Mouse (Mus musculus) heart, embryonic 14.5 days (tissue): Measurements from ENCODE around the gene Gm20503. TPM values are rescaled to one million over a fixed set of nuclear protein-coding genes. Genes with fewer than 3 reads are reported as not detected.

Experiments used
- ATAC-seq: fragments of 200-750 bp; cut with Nextera tagmentation; 2 replicates; pipeline ENCODE4 v1.8.0; 2017; ENCODE audit warnings: low read depth, moderate TSS enrichment; ENCODE audit not compliant: insufficient number of reproducible peaks, insufficient read depth, low FRiP score
- H3K27ac ChIP-seq, 2 experiments: fragments of 200-500 bp in 1 of 2; fragments of 300-500 bp in 1 of 2; sonication (generic) in 1 of 2; replicated peaks in 1 of 2; 2 replicates each; pipeline ENCODE4 v1.5.1; 2012 to 2014; ENCODE audit warnings: low read depth in 2 of 2, low read length in 2 of 2, control low read depth in 1 of 2, mild to moderate bottlenecking in 1 of 2, mixed read lengths in 1 of 2; ENCODE audit not compliant: control insufficient read depth in 1 of 2, insufficient read depth in 1 of 2
- H3K27me3 ChIP-seq: fragments of 300-500 bp; sonication (generic); 2 replicates; pipeline ENCODE4 v1.6.1; 2014; ENCODE audit warnings: mild to moderate bottlenecking, low read length, control low read depth; ENCODE audit not compliant: control insufficient read depth, insufficient read depth
- H3K36me3 ChIP-seq: fragments of 300-500 bp; sonication (generic); 2 replicates; pipeline ENCODE4 v1.6.1; 2014; ENCODE audit warnings: mild to moderate bottlenecking, control low read depth, low read length, mixed read lengths; ENCODE audit not compliant: control insufficient read depth, insufficient read depth
- H3K4me1 ChIP-seq, 2 experiments: fragments of 200-500 bp in 1 of 2; fragments of 300-500 bp in 1 of 2; sonication (generic) in 1 of 2; 2 replicates each; pipeline ENCODE4 v1.6.1; 2012 to 2014; ENCODE audit warnings: low read length in 2 of 2, control low read depth in 1 of 2, mixed read lengths in 1 of 2; ENCODE audit not compliant: control insufficient read depth in 2 of 2, insufficient read depth in 2 of 2
- H3K4me2 ChIP-seq: fragments of 300-500 bp; sonication (generic); 2 replicates; pipeline ENCODE4 v1.6.1; 2014; ENCODE audit warnings: mild to moderate bottlenecking, low read length
- H3K4me3 ChIP-seq, 2 experiments: fragments of 200-500 bp in 1 of 2; fragments of 300-500 bp in 1 of 2; sonication (generic) in 1 of 2; 2 replicates each; pipeline ENCODE4 v1.5.1; 2012 to 2014; ENCODE audit warnings: low read length in 2 of 2, mild to moderate bottlenecking in 2 of 2, control low read depth in 1 of 2, low read depth in 1 of 2, moderate library complexity in 1 of 2; ENCODE audit not compliant: control insufficient read depth in 1 of 2, insufficient read depth in 1 of 2
- H3K9ac ChIP-seq: fragments of 300-500 bp; sonication (generic); 2 replicates; pipeline ENCODE4 v1.6.1; 2014; ENCODE audit warnings: mild to moderate bottlenecking, low read length
- H3K9me3 ChIP-seq: fragments of 300-500 bp; sonication (generic); 2 replicates; pipeline ENCODE4 v1.6.1; 2016; ENCODE audit warnings: low read length, control low read depth; ENCODE audit not compliant: control insufficient read depth
- WGBS: fragments of 180-500 bp; shearing (Covaris S2); extraction: QIAGEN DNeasy Blood & Tissue Kit; methylation state at CpG from one replicate; pipeline ENCODE4 v1.1.7; 2014; 5-methylcytosine and 5-hydroxymethylcytosine counted together
- polyA plus RNA-seq: library from polyadenylated mRNA; unstranded; fragments of >200 nt; fragmentation: Nextera tagmentation; extraction: Ambion mirVana; gene quantifications from 2 replicates; pipeline ENCODE4 v1.2.1, GENCODE M21; 2014

Gene Gm20503
- polyA plus RNA-seq, 1 experiment from 2014 or later = 12.2 TPM

DNA sequence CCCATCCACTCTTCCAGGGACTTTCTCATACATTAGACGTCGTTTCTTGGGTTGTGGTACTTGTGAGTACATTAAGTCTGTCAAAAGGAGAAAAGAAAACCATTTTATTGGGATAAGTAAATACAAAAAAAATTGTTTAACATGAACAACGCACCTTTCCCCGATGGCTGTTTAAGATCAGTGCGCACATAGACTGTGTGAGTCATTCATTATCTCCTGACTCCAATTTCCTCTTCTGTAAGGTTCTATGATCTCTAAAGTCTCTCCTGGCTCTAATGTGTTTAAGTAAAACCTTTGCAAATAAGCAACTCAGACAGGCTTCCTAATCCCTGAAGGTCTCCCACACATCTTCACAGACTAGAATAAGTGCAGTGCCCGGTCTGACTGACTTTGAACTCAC lies 40.9 kb downstream of the Gm20503 start:
- no peaks in the 10 kb centered on the region for H3K9me3 ChIP-seq
- H3K4me1 ChIP-seq = no peaks in the 10 kb centered on the region
- no peak for ATAC-seq
- no peak overlapping the region for H3K4me3 ChIP-seq
- no peak overlapping the region for H3K27ac ChIP-seq
- H3K9ac ChIP-seq = no peak overlapping the region
- peaks cover 14% of the 10 kb centered on the region; the same call in 1 of the 2 replicates for H3K36me3 ChIP-seq
- no peak overlapping the region for H3K4me2 ChIP-seq
- H3K27me3 ChIP-seq = no peaks in the 10 kb centered on the region
- 83% methylated on average over 6 of the region's 6 CpGs for WGBS

DNA sequence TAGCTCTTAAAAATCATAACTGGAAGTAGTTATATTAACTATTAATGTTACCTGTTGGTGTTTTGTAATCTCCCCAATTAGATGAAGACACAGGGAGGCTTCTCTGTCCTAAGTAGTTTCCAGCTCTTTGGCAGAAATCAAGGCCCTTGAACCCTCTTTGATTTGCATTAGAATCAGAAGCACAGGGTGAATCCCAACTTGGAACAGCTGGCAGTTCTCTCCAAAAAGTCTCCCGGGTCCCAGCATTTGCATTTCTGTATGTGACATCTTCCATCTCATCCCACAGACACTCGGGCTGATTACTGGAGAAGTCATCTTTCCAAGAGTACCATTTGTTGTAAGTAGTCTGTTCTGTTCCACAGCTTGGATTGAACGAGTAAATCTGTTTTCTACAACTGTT lies 44.2 kb downstream of the Gm20503 start:
- no peak for ATAC-seq
- Histone ChIP-seq H3K27ac (no peak overlapping the region), H3K4me2 (no peak overlapping the region), H3K9ac (no peak overlapping the region), H3K9me3 (no peaks in the 10 kb centered on the region), H3K4me1 (no peaks in the 10 kb centered on the region), H3K27me3 (no peaks in the 10 kb centered on the region), H3K36me3 (0 out of 2 replicates have a peak, but pooled peaks cover under 1% of the 10 kb centered on the region), H3K4me3 (no peak overlapping the region)
- 38% methylated on average over 3 of the region's 3 CpGs for WGBS

- H3K27me3 ChIP-seq = no peaks in the 10 kb centered on the region
- H3K9me3 ChIP-seq = no peaks in the 10 kb centered on the region
- H3K27ac ChIP-seq = no peak overlapping the region
- peaks cover 0 to 3% of the 10 kb centered on the region in 2 experiments; a peak in 1 of 4 replicates for H3K4me1 ChIP-seq
- no peak overlapping the region for H3K4me3 ChIP-seq
- ATAC-seq = no peak
- H3K4me2 ChIP-seq = no peak overlapping the region
- no peak overlapping the region for H3K9ac ChIP-seq
- H3K36me3 ChIP-seq = no peaks in the 10 kb centered on the region
- 77% methylated on average over 1 of the region's 1 CpGs for WGBS
Measured at GRCm38 (mm10) chr4:59051081-59051480, 48.1 kb downstream of the Gm20503 start.

GRCm38 (mm10) chr4:59057929-59058328 lies 54.9 kb downstream of the Gm20503 start:
- 75% methylated on average over 3 of the region's 3 CpGs for WGBS
- no peak for ATAC-seq
- no peaks in the 10 kb centered on the region for H3K27me3 ChIP-seq
- no peak overlapping the region for H3K27ac ChIP-seq
- H3K4me1 ChIP-seq = peaks cover 0 to 3% of the 10 kb centered on the region in 2 experiments; a peak in 1 of 4 replicates
- no peak overlapping the region for H3K4me3 ChIP-seq
- no peak overlapping the region for H3K9ac ChIP-seq
- no peaks in the 10 kb centered on the region for H3K9me3 ChIP-seq
- no peaks in the 10 kb centered on the region for H3K36me3 ChIP-seq
- no peak overlapping the region for H3K4me2 ChIP-seq

DNA sequence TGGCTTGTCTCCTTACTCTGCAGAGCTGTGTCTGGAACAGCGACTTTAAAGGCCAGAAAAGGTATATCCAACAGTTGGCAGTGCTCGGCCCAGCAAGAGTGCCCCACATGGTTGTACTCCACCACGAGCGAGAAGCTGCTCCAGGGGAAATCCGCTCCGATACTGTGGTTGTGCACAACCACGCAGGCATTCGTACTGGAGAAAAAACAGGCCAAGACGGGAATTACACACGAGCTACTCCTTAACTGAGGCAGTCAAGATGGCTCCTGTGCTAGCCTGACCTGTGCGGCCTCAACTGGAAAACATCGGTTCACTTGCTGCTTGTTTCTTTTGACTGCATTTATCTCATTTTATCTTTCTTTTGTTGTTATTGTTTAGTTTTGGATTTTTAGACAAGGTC lies 59.5 kb downstream of the Gm20503 start:
- H3K9me3 ChIP-seq = no peaks in the 10 kb centered on the region
- ATAC-seq = no peak
- no peak overlapping the region for H3K4me2 ChIP-seq
- 77% methylated on average over 12 of the region's 12 CpGs for WGBS
- no peak overlapping the region for H3K4me3 ChIP-seq
- H3K9ac ChIP-seq = no peak overlapping the region
- H3K4me1 ChIP-seq = no peaks in the 10 kb centered on the region
- H3K27ac ChIP-seq = no peak overlapping the region
- no peaks in the 10 kb centered on the region for H3K27me3 ChIP-seq
- H3K36me3 ChIP-seq = no peaks in the 10 kb centered on the region

DNA sequence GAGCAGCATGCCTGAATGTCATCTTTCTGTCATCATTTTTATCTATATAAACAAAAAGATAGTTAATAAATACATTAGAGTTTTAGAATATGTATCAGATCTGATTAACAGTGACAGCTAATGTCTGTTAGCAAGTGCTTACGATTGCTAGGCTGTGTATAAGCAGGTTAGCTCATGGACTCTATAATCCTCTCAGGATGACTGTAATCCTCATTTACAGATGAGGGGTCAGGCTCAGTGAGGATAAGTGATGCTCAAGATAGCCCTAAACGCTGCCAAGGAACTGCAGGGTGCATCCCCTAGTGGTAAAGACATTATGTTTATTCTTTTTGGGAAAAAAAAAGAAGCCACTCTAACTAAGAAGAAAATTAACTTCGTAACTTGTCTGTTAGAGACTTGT lies 66.3 kb downstream of the Gm20503 start:
- Histone ChIP-seq H3K4me2 (no peak overlapping the region), H3K27me3 (no peaks in the 10 kb centered on the region), H3K4me1 (no peaks in the 10 kb centered on the region), H3K27ac (no peak overlapping the region), H3K36me3 (no peaks in the 10 kb centered on the region), H3K9ac (no peak overlapping the region), H3K9me3 (no peaks in the 10 kb centered on the region), H3K4me3 (no peak overlapping the region)
- WGBS = 41% methylated on average over 3 of the region's 3 CpGs
- no peak for ATAC-seq

DNA sequence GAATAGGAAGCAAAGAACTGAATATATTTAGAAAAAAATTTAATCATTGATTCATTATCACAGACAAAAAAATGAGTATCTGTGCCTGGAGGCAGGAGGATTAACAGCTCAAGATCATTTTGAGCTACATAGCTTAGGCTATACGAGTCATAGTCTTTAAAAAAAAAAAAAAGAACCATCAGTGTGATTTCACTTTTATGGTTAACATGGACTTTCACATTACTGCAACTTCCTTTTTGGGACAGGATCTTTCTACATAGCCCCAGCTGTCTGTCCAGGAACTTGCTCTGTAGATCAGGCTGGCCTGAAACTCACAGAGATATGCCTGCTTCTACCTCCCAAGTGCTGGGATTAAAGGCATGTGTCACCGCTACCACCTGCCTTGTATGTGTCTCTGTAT lies 80.4 kb downstream of the Gm20503 start:
- no peak overlapping the region for H3K27ac ChIP-seq
- no peak for ATAC-seq
- no peaks in the 10 kb centered on the region for H3K36me3 ChIP-seq
- no peak overlapping the region for H3K4me2 ChIP-seq
- no peaks in the 10 kb centered on the region for H3K27me3 ChIP-seq
- no peak overlapping the region for H3K4me3 ChIP-seq
- H3K4me1 ChIP-seq = no peaks in the 10 kb centered on the region
- H3K9me3 ChIP-seq = no peaks in the 10 kb centered on the region
- WGBS = 80% methylated on average over 2 of the region's 2 CpGs
- no peak overlapping the region for H3K9ac ChIP-seq

GRCm38 (mm10) chr4:59089391-59089790 lies 86.4 kb downstream of the Gm20503 start:
- WGBS = 16% methylated on average over 1 of the region's 1 CpGs

More at GRCm38 (mm10) chr4:59089391-59089790, 86.4 kb downstream of the Gm20503 start:
- no peak for ATAC-seq
- H3K4me2 ChIP-seq = no peak overlapping the region
- no peaks in the 10 kb centered on the region for H3K9me3 ChIP-seq
- no peaks in the 10 kb centered on the region for H3K36me3 ChIP-seq
- peaks cover 2 to 7% of the 10 kb centered on the region in 2 experiments; a peak in 3 of 4 replicates for H3K4me1 ChIP-seq
- no peak overlapping the region for H3K9ac ChIP-seq
- H3K4me3 ChIP-seq = no peak overlapping the region
- H3K27me3 ChIP-seq = no peaks in the 10 kb centered on the region
- H3K27ac ChIP-seq = no peak overlapping the region
